Mouse (Mus musculus) CH12.LX (cell line): ENCODE data around the gene Grrp1.
A peak's percentile ranks its signal among the peaks of the same experiment; 100 is the strongest.

Experiments used
- CHD1 ChIP-seq: IDR thresholded peaks from 2 replicates; pipeline ENCODE4 v1.6.1; 2012; ENCODE audit warnings: low read depth, low read length, improper control_type of control experiment, inconsistent platforms
- CTCF ChIP-seq, 2 experiments: IDR thresholded peaks in 1 of 2; conservative IDR thresholded peaks in 1 of 2; 2 replicates each; pipeline ENCODE4 v1.5.1; 2011 to 2012; ENCODE audit warnings: low read depth in 2 of 2, low read length in 2 of 2, improper control_type of control experiment in 1 of 2, inconsistent platforms in 1 of 2, mild to moderate bottlenecking in 1 of 2, moderate library complexity in 1 of 2
- E2F4 ChIP-seq: IDR thresholded peaks from 2 replicates; pipeline ENCODE4 v1.6.1; 2011; ENCODE audit warnings: low read depth, low read length, improper control_type of control experiment; ENCODE audit not compliant: insufficient replicate concordance
- ELF1 ChIP-seq: IDR thresholded peaks from 2 replicates; pipeline ENCODE4 v1.6.1; 2014; ENCODE audit warnings: low read depth, mild to moderate bottlenecking, inconsistent platforms, low read length, improper control_type of control experiment
- EP300 ChIP-seq: IDR thresholded peaks from 2 replicates; pipeline ENCODE4 v1.6.1; 2011; ENCODE audit warnings: low read length, improper control_type of control experiment
- HCFC1 ChIP-seq: IDR thresholded peaks from 2 replicates; pipeline ENCODE4 v1.6.1; 2012; ENCODE audit warnings: low read depth, mild to moderate bottlenecking, inconsistent platforms, low read length, improper control_type of control experiment
- MAZ ChIP-seq: IDR thresholded peaks from 2 replicates; pipeline ENCODE4 v1.6.1; 2012; ENCODE audit warnings: low read depth, mild to moderate bottlenecking, inconsistent platforms, low read length, improper control_type of control experiment, moderate library complexity
- POLR2A ChIP-seq: IDR thresholded peaks from 2 replicates; pipeline ENCODE4 v1.6.1; 2011; ENCODE audit warnings: low read depth, mild to moderate bottlenecking, improper control_type of control experiment, low read length
- TCF12 ChIP-seq: IDR thresholded peaks from 2 replicates; pipeline ENCODE4 v1.6.1; 2014; ENCODE audit warnings: low read depth, mild to moderate bottlenecking, inconsistent platforms, low read length, improper control_type of control experiment
- USF2 ChIP-seq: conservative IDR thresholded peaks from 2 replicates; pipeline ENCODE4 v1.6.1; 2011; ENCODE audit warnings: low read depth, low read length, improper control_type of control experiment

DNA sequence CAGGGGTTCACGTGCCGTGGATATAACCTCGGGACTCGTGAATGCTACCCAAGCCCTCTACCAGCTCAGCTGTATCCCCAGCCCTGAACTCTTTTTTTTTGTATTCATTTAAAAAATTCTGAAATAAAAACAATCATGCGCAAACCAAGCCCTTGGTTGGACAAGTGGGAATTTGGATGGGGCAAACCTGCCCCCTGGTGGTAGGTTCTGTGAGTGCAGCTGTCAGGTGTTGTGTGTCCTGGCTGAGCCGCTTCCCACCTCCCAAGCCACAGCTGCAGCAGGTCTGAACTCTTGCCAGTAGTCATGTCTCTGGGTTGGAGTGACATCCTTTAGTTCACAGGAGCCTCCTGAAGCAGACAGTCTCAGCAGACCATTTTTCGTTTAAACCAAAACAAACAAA is 38.2 kb upstream of the Grrp1 start:
- TF ChIP-seq ELF1: no peak
- no peak for TF ChIP-seq USF2
- no peak for TF ChIP-seq EP300
- no peak for TF ChIP-seq TCF12
- peak; percentile 59 to 66 for TF ChIP-seq CTCF (conservative IDR thresholded peaks at IDR 0.05 in 1 of 2, IDR thresholded peaks at IDR 0.05 in 1 of 2; ENCODE audit: low read depth in 2 of 2, low read length in 2 of 2)
- no peak for TF ChIP-seq HCFC1
- TF ChIP-seq POLR2A: no peak
- TF ChIP-seq CHD1: no peak
- no peak for TF ChIP-seq E2F4
- TF ChIP-seq MAZ: no peak
